Mouse (Mus musculus) left cerebral cortex, postnatal 36 days (tissue): Measurements from ENCODE around the gene Zswim4. TPM values are rescaled to one million over a fixed set of nuclear protein-coding genes. Genes with fewer than 3 reads are reported as not detected.

Experiments used
- DNase-seq, 2 experiments: peaks; one replicate each; pipeline ENCODE4 v3.0.0; 2021 to 2022; ENCODE audit warnings: low spot score in 2 of 2, mixed read lengths in 1 of 2
- intact Hi-C: fragments of 180-260 bp; cut with DNase I; formaldehyde crosslinking; loops from one replicate; pipeline ENCODE4 v1.15.1; 2025
- total RNA-seq, 2 experiments: library from RNA; stranded (reverse); gene quantifications; 2 replicates each; pipeline ENCODE4 v1.2.3; 2021

Zswim4 gene
- total RNA-seq, 2 experiments from 2014 or later, result 12.5 to 16.9 TPM

- intact Hi-C loops, result no loop called here
- DNase-seq, result peak in 1 of 2 experiments; percentile 59
These were observed 34.4 kb downstream of the Zswim4 start for GRCm38 (mm10) chr8:84202466-84202865.

GRCm38 (mm10) chr8:84201545-84202245 lies 35.2 kb downstream of the Zswim4 start:
- DNase-seq, result peak; percentile 61 to 67
- intact Hi-C loops, result no loop called here

GRCm38 (mm10) chr8:84200652-84201544 lies 36.0 kb downstream of the Zswim4 start:
- DNase-seq, result peak in 1 of 2 experiments; percentile 60
- intact Hi-C loops, result no loop called here

- intact Hi-C loops, result no loop called here
- DNase-seq, result peak in 1 of 2 experiments; percentile 17
These were observed 36.7 kb downstream of the Zswim4 start for GRCm38 (mm10) chr8:84200126-84200555.

GRCm38 (mm10) chr8:84199348-84200125 lies 37.3 kb downstream of the Zswim4 start:
- DNase-seq, result no peak
- intact Hi-C loops, result no loop called here

- intact Hi-C loops, result no loop called here
- DNase-seq, result no peak
These were observed 38.0 kb downstream of the Zswim4 start for GRCm38 (mm10) chr8:84198871-84199270.

GRCm38 (mm10) chr8:84197922-84198774 lies 38.7 kb downstream of the Zswim4 start:
- intact Hi-C loops, result no loop called here
- peak; percentile 83 to 85 for DNase-seq

- intact Hi-C loops, result no loop called here
- peak; percentile 68 to 73 for DNase-seq
These were observed 39.5 kb downstream of the Zswim4 start for GRCm38 (mm10) chr8:84197141-84197921.

- no peak for DNase-seq
- intact Hi-C loops, result no loop called here
These were observed 42.6 kb downstream of the Zswim4 start for GRCm38 (mm10) chr8:84194224-84194743.

- no peak for DNase-seq
- intact Hi-C loops, result no loop called here
These were observed 43.3 kb downstream of the Zswim4 start for GRCm38 (mm10) chr8:84193566-84193965.

- DNase-seq, result no peak
These were observed 43.7 kb downstream of the Zswim4 start for GRCm38 (mm10) chr8:84193161-84193560.

GRCm38 (mm10) chr8:84192555-84192954 lies 44.3 kb downstream of the Zswim4 start:
- DNase-seq, result peak; percentile 69 to 72
- intact Hi-C loops, result no loop called here

More at GRCm38 (mm10) chr8:84193161-84193560, 43.7 kb downstream of the Zswim4 start:
- intact Hi-C loops, result no loop called here

- intact Hi-C loops, result no loop called here
These were observed 44.8 kb downstream of the Zswim4 start for GRCm38 (mm10) chr8:84192023-84192422.

GRCm38 (mm10) chr8:84190191-84190867 lies 46.5 kb downstream of the Zswim4 start:
- DNase-seq, result no peak
- intact Hi-C loops, result no loop called here

More at GRCm38 (mm10) chr8:84192023-84192422, 44.8 kb downstream of the Zswim4 start:
- peak in 1 of 2 experiments; percentile 26 for DNase-seq

- intact Hi-C loops, result loop anchor here (5.0 kb wide), 1 partner anchor 168 kb away; no protein-coding TSS in a partner anchor
These were observed 47.3 kb downstream of the Zswim4 start for GRCm38 (mm10) chr8:84189603-84190002.

GRCm38 (mm10) chr8:84188671-84189070 lies 48.2 kb downstream of the Zswim4 start:
- DNase-seq, result no peak
- intact Hi-C loops, result loop anchor here (5.0 kb wide), 1 partner anchor 169 kb away; no protein-coding TSS in a partner anchor

More at GRCm38 (mm10) chr8:84189603-84190002, 47.3 kb downstream of the Zswim4 start:
- DNase-seq, result no peak
